Mouse (Mus musculus) R1 (cell line): Measurements from ENCODE around the gene Cd9.

Source experiments
- DNase-seq: peaks from one replicate; pipeline ENCODE4 v3.0.0-alpha.2; 2018; ENCODE audit warnings: low read depth, low spot score

The Cd9 gene

DNA sequence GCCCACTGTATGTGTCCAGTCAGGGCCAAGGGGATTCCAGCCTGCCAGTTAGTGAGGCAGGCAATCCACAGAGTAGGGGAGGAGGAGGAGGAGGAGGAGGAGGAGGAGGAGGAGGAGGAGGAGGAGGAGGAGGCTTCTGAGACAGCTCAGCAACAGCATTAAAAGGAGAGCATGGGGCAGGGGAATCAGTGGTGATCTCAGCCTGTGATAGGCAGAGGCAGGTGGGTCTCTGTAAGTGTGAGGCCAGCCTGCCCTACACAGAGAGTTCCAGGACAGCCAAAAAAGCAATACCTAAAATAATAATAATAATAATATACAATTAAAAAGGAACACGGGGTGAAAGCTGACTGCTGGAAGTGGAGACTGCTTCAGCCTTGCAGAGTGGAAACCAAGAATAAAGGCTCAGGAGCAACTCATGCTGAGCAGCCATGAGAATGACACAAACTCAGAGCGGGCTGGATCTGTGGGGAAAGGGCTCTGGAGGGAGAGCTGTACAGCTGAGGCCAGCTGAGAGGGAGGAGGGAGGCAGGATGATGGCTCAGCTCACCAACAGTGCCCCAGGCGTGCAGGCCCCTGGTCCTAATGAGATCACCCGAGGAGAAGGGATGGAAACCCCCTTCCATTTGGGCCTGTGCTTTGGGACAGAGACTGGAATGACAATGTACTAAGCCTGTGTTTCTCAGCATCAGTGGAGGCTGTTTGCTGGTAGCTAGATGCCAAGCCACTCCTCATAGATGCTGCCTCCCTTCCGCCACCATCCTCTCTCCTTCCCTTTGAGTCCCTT lies 59.7 kb downstream of the Cd9 start:
- no peak for DNase-seq

DNA sequence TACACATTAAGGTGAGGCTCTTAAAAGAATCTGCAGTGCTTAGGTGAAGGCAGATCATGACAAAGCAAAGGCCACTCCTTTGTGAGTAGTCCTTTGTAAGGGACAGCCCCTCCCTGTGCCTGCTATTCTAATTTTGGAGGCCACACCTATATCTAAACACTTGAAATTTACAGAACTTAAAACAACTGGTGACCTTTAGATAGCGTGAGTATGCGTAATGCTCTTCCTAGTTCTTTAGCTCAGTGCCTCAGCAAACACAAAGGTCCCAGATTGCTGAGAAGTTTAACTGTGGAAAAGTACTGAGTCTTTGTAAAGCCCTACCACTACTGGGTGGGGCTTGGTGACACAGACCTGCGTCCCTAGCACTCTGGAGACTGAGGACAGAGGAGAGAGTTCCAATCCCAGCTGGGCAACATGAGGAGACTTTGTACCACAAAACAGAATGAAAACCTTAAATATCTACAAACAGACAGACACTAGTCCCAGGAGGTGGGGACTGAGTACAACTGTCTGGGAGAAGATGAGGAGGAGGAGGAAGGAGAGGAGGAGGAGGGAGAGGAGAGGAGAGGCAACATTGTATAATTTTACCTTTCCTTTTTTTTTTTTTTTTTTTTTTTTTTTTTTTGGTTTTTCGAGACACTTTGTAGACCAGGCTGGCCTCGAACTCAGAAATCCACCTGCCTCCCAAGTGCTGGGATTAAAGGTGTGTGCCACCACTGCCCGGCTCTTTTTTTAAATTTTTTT lies 60.7 kb downstream of the Cd9 start:
- peak; percentile 100 for DNase-seq

DNA sequence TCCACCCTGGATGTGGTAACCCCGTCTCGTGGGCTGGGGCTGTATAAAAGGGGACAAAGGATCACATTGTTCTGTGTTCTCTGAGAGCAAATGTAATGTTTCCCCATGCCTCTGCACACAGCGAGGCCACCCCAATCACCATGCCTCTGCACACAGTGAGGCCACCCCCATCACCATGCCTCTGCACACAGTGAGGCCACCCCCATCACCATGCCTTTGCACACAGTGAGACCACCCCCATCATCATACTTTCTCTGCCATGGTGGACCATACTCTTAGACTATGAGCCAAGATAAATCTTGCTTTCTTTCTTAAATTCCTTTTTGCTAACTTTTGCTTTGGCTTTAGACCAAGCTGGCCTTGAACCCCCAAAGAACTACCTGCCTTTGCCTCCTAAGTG lies 61.3 kb downstream of the Cd9 start:
- DNase-seq: no peak

DNA sequence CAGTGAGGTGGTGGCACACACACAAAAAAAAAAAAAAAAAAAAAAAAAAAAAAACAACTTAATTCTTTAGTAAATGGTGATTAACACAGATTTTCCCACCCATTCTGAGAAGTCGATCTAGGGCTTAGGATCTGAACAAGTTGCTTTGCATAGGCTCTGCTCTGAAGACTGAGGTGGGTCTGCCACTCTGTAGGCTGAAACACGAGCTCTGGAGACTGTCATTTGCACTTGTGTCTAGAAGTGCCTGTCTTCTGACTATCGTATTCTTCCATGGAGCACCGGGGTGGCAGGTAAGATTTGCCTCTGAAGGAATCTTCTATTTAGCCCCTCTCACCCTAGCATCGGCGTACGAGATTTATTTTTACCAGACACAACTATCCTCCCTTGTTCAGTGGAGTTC lies 62.1 kb downstream of the Cd9 start:
- DNase-seq: peak; percentile 70

DNA sequence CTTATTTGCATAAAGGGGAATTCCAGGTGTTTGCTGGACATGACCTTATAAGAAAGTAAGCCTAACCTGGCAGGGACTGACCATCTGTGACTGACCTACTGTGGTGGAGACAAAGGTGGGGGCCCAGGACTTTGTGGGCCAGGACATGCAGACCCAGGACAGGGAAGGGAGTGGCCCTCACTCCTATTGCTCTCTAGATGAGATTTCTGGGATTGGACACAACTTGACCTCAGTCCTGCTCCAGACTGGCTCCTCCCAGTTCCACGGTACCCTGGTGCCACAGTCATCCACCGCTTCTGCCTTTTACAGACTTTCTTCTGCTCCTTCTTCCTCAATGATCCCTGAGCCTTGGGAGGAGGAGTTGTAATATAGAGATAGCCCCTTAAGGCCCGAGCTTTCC lies 63.6 kb downstream of the Cd9 start:
- DNase-seq: peak; percentile 72

DNA sequence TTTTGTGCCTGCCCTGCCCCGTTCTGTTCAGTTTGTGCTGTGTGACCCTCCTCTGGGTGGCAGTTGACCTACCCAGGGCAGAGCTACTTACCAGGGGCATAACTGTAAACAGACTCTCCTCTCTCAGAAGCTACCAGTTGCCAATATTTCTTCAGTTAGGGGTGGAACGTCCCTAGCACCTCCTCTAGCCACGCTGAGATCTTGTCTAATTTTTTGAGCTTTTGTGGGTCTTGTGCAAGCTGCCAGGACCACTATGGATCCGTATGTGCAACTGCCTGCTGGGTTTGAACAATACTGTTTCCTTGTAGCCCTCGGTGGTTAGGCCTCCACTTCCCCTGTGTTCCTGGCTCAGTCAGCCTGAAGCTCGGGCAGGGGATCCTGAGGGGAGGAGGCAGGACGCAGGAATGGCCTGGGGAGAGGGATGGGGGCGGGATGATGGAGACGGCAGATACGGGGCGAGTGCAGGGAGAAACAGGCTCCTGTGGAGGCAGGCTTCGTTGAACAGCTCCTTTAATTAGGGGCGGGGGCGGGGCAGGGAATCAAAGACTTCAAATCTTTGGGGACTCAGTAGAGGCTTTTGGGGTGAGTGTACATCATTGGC lies 64.1 kb downstream of the Cd9 start:
- DNase-seq: peak; percentile 93

DNA sequence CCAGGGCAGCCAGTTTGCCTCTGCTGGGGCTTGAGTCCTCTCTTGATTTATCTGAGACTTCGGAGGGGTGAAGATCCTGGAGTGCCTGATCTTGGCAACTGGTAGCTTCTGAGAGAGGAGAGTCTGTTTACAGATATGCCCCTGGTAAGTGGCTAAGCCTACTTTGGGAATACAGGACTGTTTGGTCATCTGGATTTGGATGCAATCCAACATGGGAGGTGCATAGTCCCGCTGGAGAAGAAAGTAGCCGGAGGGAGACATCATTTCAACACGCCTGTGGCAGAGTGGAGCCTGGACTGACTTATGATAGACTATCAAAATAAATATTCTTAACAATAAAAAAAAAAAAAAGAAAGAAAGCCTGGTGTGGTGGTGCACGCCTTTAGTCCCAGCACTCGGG lies 64.8 kb downstream of the Cd9 start:
- no peak for DNase-seq

DNA sequence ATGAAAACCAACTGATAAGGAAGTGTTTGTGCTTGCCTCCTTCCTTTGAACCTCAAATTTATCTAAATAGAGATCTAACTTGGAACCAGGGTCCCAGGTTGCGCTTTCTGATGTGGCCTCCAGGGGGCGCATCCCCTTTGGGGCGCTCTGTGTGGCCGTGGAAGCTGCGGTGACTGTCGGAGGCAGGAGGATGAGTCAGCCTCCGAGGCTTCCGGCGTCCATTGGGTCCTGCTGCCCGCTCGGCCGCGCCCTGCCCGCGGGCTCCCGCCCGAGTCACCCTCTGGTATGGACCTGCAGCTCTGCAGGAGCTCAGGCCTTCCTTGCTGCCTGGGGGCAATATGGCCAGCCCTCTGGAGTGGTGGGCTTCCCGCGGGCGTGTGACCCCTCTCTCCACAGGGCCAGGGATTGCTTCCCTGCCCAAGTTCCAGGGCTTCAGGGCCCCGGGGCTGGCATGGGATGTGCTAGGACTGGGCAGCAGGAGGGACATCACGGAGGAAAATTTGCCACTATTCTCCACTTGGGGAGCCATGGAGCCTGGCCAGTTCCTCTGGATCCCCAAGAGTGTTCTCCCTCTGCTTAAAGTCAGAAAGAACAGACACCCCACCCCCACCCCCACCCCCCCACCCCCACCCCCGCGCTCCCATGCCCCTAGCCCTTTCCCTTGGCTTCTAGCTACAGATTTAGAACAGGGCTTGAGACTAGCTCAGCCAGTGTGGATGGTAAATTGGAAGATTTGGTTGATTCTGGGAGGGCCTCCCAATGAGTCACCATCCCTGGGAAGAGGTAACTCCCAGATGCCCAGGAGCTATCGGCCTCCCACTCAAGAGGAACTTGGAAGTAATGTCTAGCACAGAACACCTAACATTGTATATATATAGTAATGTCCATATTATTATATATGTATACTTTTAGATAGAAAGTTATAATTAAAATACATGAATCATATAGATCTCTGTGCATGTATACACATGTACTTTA lies 67.9 kb downstream of the Cd9 start:
- DNase-seq: peak; percentile 84

DNA sequence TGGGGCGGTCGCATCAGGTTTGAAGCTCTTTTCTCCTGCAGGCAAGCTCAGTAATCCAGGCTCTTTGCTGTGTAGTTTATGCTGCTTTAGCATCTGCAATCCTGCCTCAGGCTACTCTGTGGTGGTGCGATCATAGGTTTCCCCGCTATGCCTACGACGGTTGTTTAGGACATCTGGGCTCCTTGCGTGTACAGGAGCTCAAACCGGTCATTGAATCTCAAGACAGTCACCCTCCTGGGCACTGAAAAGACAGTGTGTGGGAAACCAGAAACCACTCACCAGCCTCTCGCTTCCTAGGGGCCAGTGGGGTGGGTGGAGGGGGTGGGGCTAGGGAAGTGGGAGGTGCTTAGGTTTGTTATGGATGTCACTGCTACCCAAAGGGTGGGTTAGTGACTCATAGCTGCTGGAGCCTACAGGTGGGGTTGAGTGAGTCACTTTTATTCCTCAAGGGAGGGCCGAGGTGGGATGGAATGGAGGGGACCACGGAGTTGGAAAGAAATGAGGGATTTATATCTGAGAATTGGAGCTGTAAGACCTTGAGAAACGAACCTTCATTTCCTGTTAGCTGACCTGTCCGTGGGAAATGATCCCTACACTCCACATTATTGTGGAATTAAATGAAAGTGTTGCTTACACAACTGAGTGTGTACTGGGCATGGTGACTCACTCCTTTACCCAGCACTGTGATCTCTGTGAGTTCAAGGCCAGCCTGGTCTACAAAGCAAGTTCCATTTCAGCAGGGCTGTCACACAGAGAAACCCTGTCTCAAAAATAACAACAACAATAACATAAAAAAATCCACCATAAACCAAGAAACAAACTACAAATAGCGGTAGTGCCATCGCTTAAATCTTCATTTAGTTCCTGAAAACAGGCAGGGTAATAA lies 69.1 kb downstream of the Cd9 start:
- peak; percentile 79 for DNase-seq

DNA sequence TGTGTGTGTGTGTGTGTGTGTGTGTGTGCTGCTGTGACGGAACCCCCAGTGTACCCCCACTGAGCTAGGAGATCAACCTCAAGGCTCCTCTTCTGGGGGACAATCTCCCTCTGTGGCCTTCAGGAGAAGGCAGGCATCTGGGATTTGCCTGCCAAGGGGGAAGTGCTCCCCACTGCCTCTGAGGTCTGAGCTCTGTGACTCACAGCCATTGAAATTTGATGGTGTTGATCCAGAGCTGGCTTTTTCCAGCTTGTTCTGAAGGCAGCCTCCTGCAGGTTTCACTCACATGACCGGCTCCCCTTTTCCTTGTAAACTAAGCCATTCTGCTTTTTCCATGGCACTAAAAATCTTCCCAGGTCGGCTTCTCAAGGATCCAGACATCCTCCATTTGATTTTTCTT lies 70.4 kb downstream of the Cd9 start:
- DNase-seq: peak; percentile 54

DNA sequence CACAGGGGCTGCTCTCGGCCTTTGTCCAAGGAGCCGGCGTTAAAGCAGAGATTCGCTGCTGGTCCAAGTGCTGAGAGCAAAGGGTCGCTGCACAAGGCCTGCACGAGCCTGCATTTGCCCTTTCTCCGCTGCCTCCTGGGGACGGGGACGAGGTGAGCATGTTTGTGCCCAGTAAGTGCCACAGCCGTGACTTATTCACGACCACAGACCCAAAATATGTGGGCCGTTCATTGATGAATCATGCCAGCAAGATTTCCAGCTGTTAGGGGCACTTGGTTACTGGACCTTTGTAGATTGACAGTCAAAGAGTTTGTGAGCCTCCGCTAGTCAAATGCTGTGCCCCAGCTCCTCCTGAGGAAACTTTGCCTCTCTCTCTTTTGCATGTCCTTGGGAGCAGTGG lies 71.1 kb downstream of the Cd9 start:
- DNase-seq: no peak

DNA sequence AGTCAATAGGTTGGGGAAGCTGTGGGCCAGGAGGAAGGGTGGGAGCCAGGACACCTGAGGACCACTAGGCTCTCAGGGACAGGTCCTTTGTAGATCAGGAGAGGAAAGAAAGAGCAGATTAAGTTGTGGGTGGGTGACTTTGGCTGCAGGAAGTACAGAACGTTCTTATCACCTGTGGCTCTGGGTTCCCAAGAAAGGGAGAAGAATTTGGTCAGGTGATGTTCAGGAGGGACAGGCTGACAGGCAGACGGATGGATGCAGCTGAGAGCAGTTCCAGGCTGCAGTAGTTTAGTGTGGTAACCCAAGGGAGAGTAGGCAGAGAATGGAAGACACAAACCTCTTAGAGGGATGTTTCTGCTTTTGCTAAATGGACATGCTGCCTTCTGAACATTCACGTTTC lies 71.5 kb downstream of the Cd9 start:
- no peak for DNase-seq

DNA sequence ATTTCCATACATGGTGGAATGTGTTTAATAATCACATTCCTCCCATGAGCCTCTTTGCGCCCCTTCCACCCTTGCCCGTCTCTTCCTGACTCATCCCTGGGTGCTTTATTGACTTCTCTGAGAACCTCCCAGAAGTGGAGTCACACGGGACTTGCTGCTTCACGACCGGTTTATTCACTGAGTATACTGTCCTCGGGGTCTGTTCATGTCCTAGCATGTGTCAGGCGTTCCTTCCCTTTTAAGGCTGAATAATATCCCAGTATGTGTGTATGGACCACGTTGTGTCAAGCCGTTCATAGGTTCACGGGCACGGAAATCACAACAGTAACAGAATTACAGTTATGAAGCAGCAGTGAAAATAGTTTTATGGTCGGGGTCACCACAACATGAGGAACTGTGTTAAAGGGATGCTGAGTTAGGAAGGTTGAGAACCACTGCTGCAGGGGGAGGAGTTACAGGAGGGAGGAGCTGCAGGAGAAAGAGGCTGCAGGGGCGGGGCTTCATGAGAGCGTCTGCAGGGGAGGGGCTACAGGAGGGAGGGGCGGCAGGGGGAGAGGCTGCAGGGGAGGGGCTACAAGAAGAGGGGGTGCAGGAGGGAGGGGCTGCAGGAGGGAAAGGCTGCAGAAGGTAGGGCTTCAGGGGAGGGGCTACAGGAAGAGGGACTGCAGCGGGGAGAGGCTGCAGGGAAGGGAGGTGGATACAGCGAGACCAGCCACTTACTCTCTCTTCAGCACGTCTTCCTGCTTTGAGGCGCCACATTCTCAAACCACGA lies 72.4 kb downstream of the Cd9 start:
- peak; percentile 95 for DNase-seq

DNA sequence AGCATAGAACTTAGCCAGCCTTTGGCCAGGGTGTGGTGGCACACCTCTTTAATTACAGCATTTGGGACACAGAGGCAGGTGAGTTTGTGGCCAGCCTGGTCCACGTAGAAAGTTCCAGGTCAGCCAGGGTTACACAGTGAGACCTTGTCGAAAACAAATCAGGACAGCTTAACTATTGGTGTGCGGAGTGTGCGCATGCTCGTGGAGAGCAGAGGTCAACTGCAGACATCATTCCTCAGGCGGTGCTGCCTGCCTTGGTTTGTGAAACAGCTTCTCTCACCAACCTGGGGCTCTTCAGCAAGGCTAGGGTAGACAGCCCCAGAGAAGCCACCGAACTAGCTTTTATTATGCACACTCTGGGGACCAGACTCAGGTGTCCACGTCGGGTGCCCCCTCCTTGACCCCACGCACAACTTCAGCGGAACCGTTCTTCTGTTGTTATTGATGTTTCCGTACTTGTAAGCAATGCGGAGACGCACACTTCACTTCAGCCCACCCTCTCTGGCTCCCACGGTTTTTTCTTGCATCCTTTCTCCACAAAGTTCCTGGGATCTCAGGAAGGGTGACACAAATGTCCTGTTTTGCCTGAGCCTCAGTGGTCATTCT lies 74.0 kb downstream of the Cd9 start:
- DNase-seq: peak; percentile 69

DNA sequence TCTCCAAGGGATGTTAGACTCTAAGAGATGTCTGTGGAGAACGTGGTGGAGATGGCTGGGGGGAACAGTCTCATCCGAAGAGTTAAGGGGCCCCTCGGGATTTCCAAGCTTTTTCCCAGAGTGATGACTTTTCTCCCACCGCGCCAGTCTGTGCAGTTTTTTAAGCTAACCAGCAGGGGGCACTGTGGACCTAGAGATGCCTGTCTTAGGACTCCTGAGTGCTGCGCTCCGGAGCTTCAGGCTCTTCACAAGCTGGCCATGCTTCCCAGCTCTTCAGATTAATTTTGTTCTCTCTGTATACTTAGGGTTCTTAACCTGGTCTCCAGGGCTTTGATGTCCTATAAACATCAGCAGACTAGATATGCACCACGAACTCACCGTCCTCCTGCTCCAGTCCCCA lies 75.8 kb downstream of the Cd9 start:
- DNase-seq: peak; percentile 94

DNA sequence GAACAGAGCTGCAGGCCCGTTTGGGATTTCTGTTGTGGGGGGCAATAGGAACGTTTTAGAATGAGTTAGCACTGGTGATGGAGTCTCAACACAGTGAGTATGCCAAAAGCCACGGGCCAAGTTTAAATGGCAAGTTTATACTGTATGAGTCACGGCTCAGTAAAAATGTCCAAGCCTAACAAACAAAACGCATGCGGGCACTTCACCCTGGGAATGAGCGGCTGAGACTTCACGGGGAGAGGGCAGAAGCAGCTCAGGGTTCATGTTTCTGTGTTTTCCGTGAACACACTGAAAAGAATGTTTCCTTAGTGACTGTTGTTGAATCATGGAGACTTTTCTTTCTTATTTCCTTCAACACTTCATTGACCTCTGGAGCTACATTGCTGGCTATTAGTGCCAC lies 81.3 kb downstream of the Cd9 start:
- DNase-seq: no peak

DNA sequence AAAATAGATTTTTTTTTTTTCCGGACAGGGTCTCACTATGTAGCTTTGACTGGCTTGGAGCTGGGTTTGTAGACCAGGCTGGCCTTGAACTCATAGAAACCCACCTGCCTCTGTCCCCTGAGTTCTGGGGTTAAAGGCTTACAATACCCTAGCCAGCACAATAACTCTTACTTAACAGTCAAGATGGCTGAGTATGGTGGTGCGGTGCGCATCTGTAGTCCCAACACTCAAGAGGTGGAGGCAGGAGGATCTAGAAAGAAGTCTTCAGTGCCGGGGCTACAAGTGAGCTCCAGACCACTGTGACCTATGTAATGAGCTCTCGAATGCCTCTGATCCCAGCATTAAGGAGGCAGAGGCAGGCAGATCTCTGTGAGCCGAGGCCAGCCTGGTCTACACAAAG lies 82.9 kb downstream of the Cd9 start:
- DNase-seq: no peak

DNA sequence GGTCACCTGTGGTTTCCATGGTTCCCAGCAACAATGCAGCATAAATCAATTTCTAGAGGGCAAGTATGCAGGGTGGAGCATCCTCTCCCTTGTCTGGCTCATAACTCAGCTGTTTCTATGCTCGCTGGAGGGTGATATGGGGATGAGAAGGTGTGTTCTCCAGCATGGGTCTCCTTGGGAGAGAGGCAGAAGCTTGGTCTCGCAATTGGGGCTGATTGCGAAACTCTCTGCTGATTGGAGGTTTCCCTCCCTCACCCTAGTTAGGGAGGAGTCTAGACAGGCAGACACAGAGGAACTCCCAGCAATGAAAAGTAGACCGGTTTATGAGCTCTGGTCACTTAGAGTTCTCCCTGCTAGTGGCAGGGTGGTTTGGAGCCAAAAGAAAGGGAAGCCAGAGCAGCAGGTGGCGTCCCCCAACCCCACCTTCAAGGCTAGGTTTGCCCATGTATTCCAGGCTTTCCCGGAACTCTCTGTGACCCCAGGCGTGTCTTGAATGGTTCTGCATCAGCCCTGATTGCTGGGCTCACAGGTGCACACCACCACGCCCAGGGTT lies 83.5 kb downstream of the Cd9 start:
- DNase-seq: peak; percentile 87

DNA sequence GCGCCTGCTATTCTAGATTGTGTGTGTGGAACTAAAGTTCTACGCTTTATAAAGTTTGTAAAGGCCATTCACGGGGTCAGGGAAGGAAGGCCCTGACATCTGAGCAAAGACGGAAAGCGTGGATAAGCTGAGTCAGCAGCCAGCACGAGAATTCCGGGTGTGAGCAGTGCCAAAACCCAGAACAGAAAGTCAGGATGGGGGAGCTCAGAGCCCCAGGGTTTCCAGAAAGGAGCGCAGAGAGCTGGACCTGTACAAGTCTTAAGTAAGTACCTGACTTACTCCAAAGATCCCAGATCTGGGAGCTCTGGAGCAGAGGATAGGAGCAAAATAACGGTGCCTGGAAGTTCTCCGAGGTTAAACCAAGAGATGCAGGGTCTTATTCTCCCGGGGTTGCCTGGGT lies 84.0 kb downstream of the Cd9 start:
- DNase-seq: no peak
